Comparison of ENCODE assay signal across 12 mouse cellular contexts in genomic region chr1:86469876-86470275, GRCm38 (mm10). TPM values are rescaled to one million over a fixed set of nuclear protein-coding genes. Genes with fewer than 3 reads are reported as not detected.
DNase-seq lines count a peak whose midpoint lies in the region; ATAC-seq lines count a peak whose summit lies in the region.
"Had no signal": no experiment of that assay in that cellular context is flagged by ENCODE, and none has a peak within 500 bp of the region (broad histone marks: within the 10 kb centered on the region; RNA-seq: fewer than 3 reads in every experiment).

No protein-coding gene starts in this region.

- no peaks in the 10 kb centered on the region for H3K27me3 ChIP-seq in heart, embryonic 15.5 days
- H3K27me3 ChIP-seq in lung, embryonic 16.5 days (ENCODE audit: control insufficient read depth, insufficient read depth, low read depth, low read length), result no peaks in the 10 kb centered on the region
- no peaks in the 10 kb centered on the region for H3K27me3 ChIP-seq in liver, embryonic 11.5 days (replicated peaks; ENCODE audit: control insufficient read depth, insufficient read depth, low read length)
- no peaks in the 10 kb centered on the region for H3K27me3 ChIP-seq in stomach, embryonic 16.5 days (ENCODE audit: control insufficient read depth, insufficient read depth, low read length)
- H3K27me3 ChIP-seq in midbrain, embryonic 16.5 days (ENCODE audit: control insufficient read depth, insufficient read depth, low read depth, low read length), result no peaks in the 10 kb centered on the region
- H3K27me3 ChIP-seq: megakaryocyte, embryonic 14.5 days had no signal

- peaks cover 37% of the 10 kb centered on the region for H3K4me1 ChIP-seq in heart, embryonic 15.5 days (replicated peaks)
- peaks cover 34% of the 10 kb centered on the region for H3K4me1 ChIP-seq in lung, embryonic 16.5 days (replicated peaks; ENCODE audit: control insufficient read depth, insufficient read depth, low read length)
- H3K4me1 ChIP-seq in liver, embryonic 11.5 days (replicated peaks; ENCODE audit: control insufficient read depth, insufficient read depth, low read length), result peaks cover 24% of the 10 kb centered on the region
- H3K4me1 ChIP-seq in stomach, embryonic 16.5 days (ENCODE audit: control insufficient read depth, insufficient read depth, low read length), result peaks cover 33% of the 10 kb centered on the region
- H3K4me1 ChIP-seq in midbrain, embryonic 16.5 days (ENCODE audit: control insufficient read depth, insufficient read depth, low read length), result 0 out of 2 replicates have a peak, but pooled peaks cover 2% of the 10 kb centered on the region

- H3K9me3 ChIP-seq in heart, embryonic 15.5 days (replicated peaks), result no peaks in the 10 kb centered on the region
- H3K9me3 ChIP-seq in lung, embryonic 16.5 days (ENCODE audit: control insufficient read depth, low read length), result no peaks in the 10 kb centered on the region
- no peaks in the 10 kb centered on the region for H3K9me3 ChIP-seq in liver, embryonic 11.5 days (ENCODE audit: control insufficient read depth, low read length)
- no peaks in the 10 kb centered on the region for H3K9me3 ChIP-seq in stomach, embryonic 16.5 days (replicated peaks; ENCODE audit: control insufficient read depth, low read length)
- no peaks in the 10 kb centered on the region for H3K9me3 ChIP-seq in midbrain, embryonic 16.5 days (replicated peaks; ENCODE audit: control insufficient read depth, low read length, poor library complexity, severe bottlenecking)
- H3K9me3 ChIP-seq: G1E had no signal

- H3K4me3 ChIP-seq in heart, embryonic 15.5 days, result no peak overlapping the region
- H3K4me3 ChIP-seq in lung, embryonic 16.5 days (ENCODE audit: low read length), result no peak overlapping the region
- H3K4me3 ChIP-seq in liver, embryonic 11.5 days (ENCODE audit: low read depth, low read length), result no peak overlapping the region
- no peak overlapping the region for H3K4me3 ChIP-seq in stomach, embryonic 16.5 days (replicated peaks; ENCODE audit: low read length)
- H3K4me3 ChIP-seq in midbrain, embryonic 16.5 days (ENCODE audit: low read depth, low read length), result no peak overlapping the region

- no peak for ATAC-seq in heart, embryonic 15.5 days (replicated peaks; ENCODE audit: insufficient number of reproducible peaks, insufficient read depth, low FRiP score, low read depth)
- no peak for ATAC-seq in lung, embryonic 16.5 days (ENCODE audit: low read depth)
- ATAC-seq in liver, embryonic 11.5 days (replicated peaks; ENCODE audit: low FRiP score), result no peak
- no peak for ATAC-seq in stomach, embryonic 16.5 days (ENCODE audit: insufficient read depth, low FRiP score)
- ATAC-seq in midbrain, embryonic 16.5 days, result no peak
- ATAC-seq: forebrain, postnatal 0 days had no signal

- 84% methylated on average over 4 of the region's 4 CpGs for WGBS in heart, embryonic 15.5 days
- 93% methylated on average over 4 of the region's 4 CpGs for WGBS in lung, embryonic 16.5 days
- 92% methylated on average over 4 of the region's 4 CpGs for WGBS in liver, embryonic 11.5 days
- 91% methylated on average over 4 of the region's 4 CpGs for WGBS in stomach, embryonic 16.5 days
- WGBS in midbrain, embryonic 16.5 days, result 96% methylated on average over 4 of the region's 4 CpGs

- DNase-seq in heart, adult 9 months (ENCODE audit: low spot score in 2 of 2), result no peak
- DNase-seq in lung, postnatal 14 days, result no peak
- DNase-seq in liver, embryonic 11.5 days (ENCODE audit: low spot score), result no peak
- DNase-seq: forebrain, postnatal 0 days had no signal

- H3K36me3 ChIP-seq in heart, embryonic 15.5 days, result no peaks in the 10 kb centered on the region
- H3K36me3 ChIP-seq in lung, embryonic 16.5 days (ENCODE audit: control insufficient read depth, insufficient read depth, low read length), result no peaks in the 10 kb centered on the region
- H3K36me3 ChIP-seq in liver, embryonic 11.5 days (ENCODE audit: control insufficient read depth, insufficient read depth, low read length), result no peaks in the 10 kb centered on the region
- H3K36me3 ChIP-seq in stomach, embryonic 16.5 days (ENCODE audit: control insufficient read depth, insufficient read depth, low read length), result no peaks in the 10 kb centered on the region
- H3K36me3 ChIP-seq in midbrain, embryonic 16.5 days (ENCODE audit: control insufficient read depth, insufficient read depth, low read length), result no peaks in the 10 kb centered on the region
- H3K36me3 ChIP-seq: G1E had no signal

- H3K9ac ChIP-seq in heart, embryonic 15.5 days, result no peak overlapping the region
- H3K9ac ChIP-seq in lung, embryonic 16.5 days (ENCODE audit: low read length), result no peak overlapping the region; the same call in 1 of the 2 replicates
- H3K9ac ChIP-seq in liver, embryonic 11.5 days (ENCODE audit: low read depth, low read length), result no peak overlapping the region
- peak overlapping the region; percentile 31; the same call in 1 of the 2 replicates for H3K9ac ChIP-seq in stomach, embryonic 16.5 days (ENCODE audit: low read length)
- H3K9ac ChIP-seq in midbrain, embryonic 16.5 days (ENCODE audit: low read depth, low read length), result no peak overlapping the region
- H3K9ac ChIP-seq: forebrain, postnatal 0 days had no signal

- H3K4me2 ChIP-seq in heart, embryonic 15.5 days, result no peak overlapping the region
- no peak overlapping the region for H3K4me2 ChIP-seq in lung, embryonic 16.5 days (ENCODE audit: low read depth, low read length)
- no peak overlapping the region for H3K4me2 ChIP-seq in liver, embryonic 11.5 days
- H3K4me2 ChIP-seq in stomach, embryonic 16.5 days (ENCODE audit: low read depth, low read length), result no peak overlapping the region
- H3K4me2 ChIP-seq in midbrain, embryonic 16.5 days (ENCODE audit: low read length), result no peak overlapping the region

- H3K27ac ChIP-seq in heart, embryonic 15.5 days, result peak overlapping the region; percentile 95
- H3K27ac ChIP-seq in lung, embryonic 16.5 days (ENCODE audit: low read length), result peak overlapping the region; percentile 98
- peak overlapping the region; percentile 77 for H3K27ac ChIP-seq in liver, embryonic 11.5 days (ENCODE audit: low read depth, low read length)
- peak overlapping the region; percentile 98 for H3K27ac ChIP-seq in stomach, embryonic 16.5 days (ENCODE audit: low read length)
- no peak overlapping the region for H3K27ac ChIP-seq in midbrain, embryonic 16.5 days (ENCODE audit: low read length)

RNA-seq across cellular contexts. Expression of gene Tex44, which starts 43.7 kb away (rescaled TPM):
- not detected in 2 replicates for polyA plus RNA-seq in heart, embryonic 15.5 days (2015; fragmentation: Nextera tagmentation; extraction: Ambion mirVana)
- polyA plus RNA-seq in lung, embryonic 16.5 days (2015; fragmentation: Nextera tagmentation; extraction: Ambion mirVana), result not detected in 2 replicates
- not detected in 2 replicates for polyA plus RNA-seq in liver, embryonic 11.5 days (2014; fragmentation: Nextera tagmentation; extraction: Ambion mirVana)
- polyA plus RNA-seq in stomach, embryonic 16.5 days (2015; fragmentation: Nextera tagmentation; extraction: Ambion mirVana), result not detected in 2 replicates
- not detected in 2 replicates for polyA plus RNA-seq in midbrain, embryonic 16.5 days (2015; fragmentation: Nextera tagmentation; extraction: Ambion mirVana)
- polyA plus RNA-seq: embryonic facial prominence, embryonic 11.5 days; forebrain, postnatal 0 days; G1E had no signal

RNA-seq across cellular contexts. Expression of gene Nmur1, which starts 43.8 kb away (rescaled TPM):
- not detected in 2 replicates for polyA plus RNA-seq in heart, embryonic 15.5 days (2015; fragmentation: Nextera tagmentation; extraction: Ambion mirVana)
- polyA plus RNA-seq in lung, embryonic 16.5 days (2015; fragmentation: Nextera tagmentation; extraction: Ambion mirVana), result 0.49 and 0.63 TPM in 2 replicates
- not detected in 2 replicates for polyA plus RNA-seq in liver, embryonic 11.5 days (2014; fragmentation: Nextera tagmentation; extraction: Ambion mirVana)
- not detected in 2 replicates for polyA plus RNA-seq in stomach, embryonic 16.5 days (2015; fragmentation: Nextera tagmentation; extraction: Ambion mirVana)
- polyA plus RNA-seq in midbrain, embryonic 16.5 days (2015; fragmentation: Nextera tagmentation; extraction: Ambion mirVana), result 0.11 TPM in 1 of 2 replicates, not detected in the other
- polyA plus RNA-seq: embryonic facial prominence, embryonic 11.5 days; G1E; hindbrain, embryonic 11.5 days had no signal

RNA-seq across cellular contexts. Expression of gene Ptma, which starts 56.6 kb away (rescaled TPM):
- 791 and 881 TPM in 2 replicates for polyA plus RNA-seq in heart, embryonic 15.5 days (2015; fragmentation: Nextera tagmentation; extraction: Ambion mirVana)
- 2,358 and 2,609 TPM in 2 replicates for polyA plus RNA-seq in lung, embryonic 16.5 days (2015; fragmentation: Nextera tagmentation; extraction: Ambion mirVana)
- polyA plus RNA-seq in liver, embryonic 11.5 days (2014; fragmentation: Nextera tagmentation; extraction: Ambion mirVana), result 2,666 and 2,805 TPM in 2 replicates
- polyA plus RNA-seq in stomach, embryonic 16.5 days (2015; fragmentation: Nextera tagmentation; extraction: Ambion mirVana), result 1,914 and 2,170 TPM in 2 replicates
- 1,375 and 1,671 TPM in 2 replicates for polyA plus RNA-seq in midbrain, embryonic 16.5 days (2015; fragmentation: Nextera tagmentation; extraction: Ambion mirVana)
